20 mouse cellular contexts compared by ENCODE assay signal in the genomic region with DNA sequence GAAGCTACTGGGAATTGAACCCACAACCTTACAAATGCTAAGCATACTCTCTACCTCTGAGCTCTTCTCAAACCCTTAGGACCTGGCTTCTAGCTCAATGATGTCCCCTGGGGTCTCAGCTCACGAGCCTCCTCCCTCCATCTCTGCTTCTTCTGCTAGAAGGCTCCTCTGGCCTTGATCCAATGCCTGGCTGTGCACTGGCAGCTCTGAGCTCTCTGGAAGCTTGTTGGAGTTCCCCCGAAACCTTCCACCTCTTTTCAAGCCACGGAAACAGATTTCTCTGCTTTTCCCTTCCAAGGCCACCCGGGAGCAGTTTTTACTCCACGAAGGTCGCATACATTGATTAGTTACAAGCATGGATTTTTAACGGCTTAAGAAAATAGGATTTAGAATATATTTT.
A peak's percentile ranks its signal among the peaks of the same experiment; 100 is the strongest.
DNase-seq lines count a peak whose midpoint lies in the region; ATAC-seq and TF ChIP-seq lines count a peak whose summit lies in the region.
"Had no signal": no experiment of that assay in that cellular context is flagged by ENCODE, and none has a peak within 500 bp of the region (broad histone marks: within the 10 kb centered on the region; RNA-seq: fewer than 3 reads in every experiment).

No protein-coding gene starts in this region.

- TF ChIP-seq CTCF in midbrain, postnatal 0 days (IDR thresholded peaks at IDR 0.05): no peak

- no peak overlapping the region for H3K9ac ChIP-seq in embryonic facial prominence, embryonic 14.5 days (ENCODE audit: low read depth, low read length)
- no peak overlapping the region for H3K9ac ChIP-seq in midbrain, postnatal 0 days (replicated peaks; ENCODE audit: low read length, poor library complexity, severe bottlenecking)
- H3K9ac ChIP-seq: embryonic facial prominence, embryonic 13.5 days; forebrain, embryonic 13.5 days; heart, embryonic 13.5 days; neural tube, embryonic 12.5 days had no signal

- no peaks in the 10 kb centered on the region for H3K9me3 ChIP-seq in embryonic facial prominence, embryonic 14.5 days (ENCODE audit: control insufficient read depth, low read length)
- H3K9me3 ChIP-seq in embryonic facial prominence, embryonic 10.5 days: no peaks in the 10 kb centered on the region
- no peaks in the 10 kb centered on the region for H3K9me3 ChIP-seq in midbrain, postnatal 0 days (ENCODE audit: low read length)
- no peaks in the 10 kb centered on the region for H3K9me3 ChIP-seq in midbrain, embryonic 10.5 days (replicated peaks)
- H3K9me3 ChIP-seq: embryonic facial prominence, embryonic 13.5 days; forebrain, embryonic 13.5 days; heart, embryonic 13.5 days; hindbrain, embryonic 10.5 days; neural tube, embryonic 12.5 days had no signal

- WGBS in embryonic facial prominence, embryonic 14.5 days: 55% methylated on average over 7 of the region's 7 CpGs
- WGBS in embryonic facial prominence, embryonic 10.5 days: 85% methylated on average over 7 of the region's 7 CpGs
- 37% methylated on average over 7 of the region's 7 CpGs for WGBS in midbrain, postnatal 0 days
- WGBS in midbrain, embryonic 10.5 days: 87% methylated on average over 7 of the region's 7 CpGs

- DNase-seq in embryonic facial prominence, embryonic 14.5 days (ENCODE audit: low spot score): peak; percentile 46
- DNase-seq in embryonic facial prominence, embryonic 10.5 days (ENCODE audit: low spot score): no peak
- DNase-seq in midbrain, postnatal 0 days (ENCODE audit: low spot score): peak; percentile 77
- no peak for DNase-seq in midbrain, embryonic 10.5 days (ENCODE audit: low spot score)
- peak; percentile 52 to 62 for DNase-seq in adrenal gland, postnatal 36 days
- DNase-seq in cerebellum, postnatal 14 days: peak; percentile 90
- no peak for DNase-seq in urinary bladder, adult 2 months (ENCODE audit: low spot score)
- DNase-seq in left cerebral cortex, adult 8-10 months (ENCODE audit: low spot score in 2 of 2): no peak
- DNase-seq: B cell, adult 2 months; gastrocnemius, postnatal 25 days; kidney, adult 11 months; kidney, postnatal 25 days; lung, postnatal 4 days had no signal

- H3K27me3 ChIP-seq in embryonic facial prominence, embryonic 14.5 days (replicated peaks; ENCODE audit: control insufficient read depth, insufficient read depth, low read length): no peaks in the 10 kb centered on the region
- no peaks in the 10 kb centered on the region for H3K27me3 ChIP-seq in embryonic facial prominence, embryonic 10.5 days (replicated peaks; ENCODE audit: low read depth, poor library complexity, severe bottlenecking)
- no peaks in the 10 kb centered on the region for H3K27me3 ChIP-seq in midbrain, postnatal 0 days (ENCODE audit: insufficient read depth, low read length)
- H3K27me3 ChIP-seq in midbrain, embryonic 10.5 days (ENCODE audit: low read depth, poor library complexity, severe bottlenecking): peaks cover 27% of the 10 kb centered on the region; the same call in 1 of the 2 replicates
- H3K27me3 ChIP-seq: forebrain, embryonic 13.5 days; heart, embryonic 13.5 days; neural tube, embryonic 12.5 days had no signal

- no peak overlapping the region for H3K27ac ChIP-seq in embryonic facial prominence, embryonic 14.5 days (replicated peaks; ENCODE audit: low read depth, low read length)
- no peak overlapping the region for H3K27ac ChIP-seq in embryonic facial prominence, embryonic 10.5 days (replicated peaks)
- no peak overlapping the region for H3K27ac ChIP-seq in midbrain, postnatal 0 days (ENCODE audit: low read depth, low read length)
- no peak overlapping the region for H3K27ac ChIP-seq in midbrain, embryonic 10.5 days (replicated peaks)
- H3K27ac ChIP-seq: embryonic facial prominence, embryonic 13.5 days; forebrain, embryonic 13.5 days; heart, embryonic 13.5 days; hindbrain, embryonic 10.5 days; neural tube, embryonic 12.5 days; stomach, postnatal 0 days had no signal

- H3K36me3 ChIP-seq in embryonic facial prominence, embryonic 14.5 days (ENCODE audit: control insufficient read depth, insufficient read depth, low read length): no peaks in the 10 kb centered on the region
- H3K36me3 ChIP-seq in embryonic facial prominence, embryonic 10.5 days (replicated peaks): no peaks in the 10 kb centered on the region
- H3K36me3 ChIP-seq in midbrain, postnatal 0 days (ENCODE audit: insufficient read depth, low read length): no peaks in the 10 kb centered on the region
- H3K36me3 ChIP-seq in midbrain, embryonic 10.5 days: no peaks in the 10 kb centered on the region
- H3K36me3 ChIP-seq: embryonic facial prominence, embryonic 13.5 days; heart, embryonic 13.5 days; hindbrain, embryonic 10.5 days; neural tube, embryonic 12.5 days had no signal

- H3K4me2 ChIP-seq in embryonic facial prominence, embryonic 14.5 days (ENCODE audit: low read depth, low read length): no peak overlapping the region
- H3K4me2 ChIP-seq in midbrain, postnatal 0 days (ENCODE audit: low read depth, low read length, poor library complexity, severe bottlenecking): no peak overlapping the region
- H3K4me2 ChIP-seq: embryonic facial prominence, embryonic 13.5 days; forebrain, embryonic 13.5 days; heart, embryonic 13.5 days; neural tube, embryonic 12.5 days had no signal

- no peak for ATAC-seq in embryonic facial prominence, embryonic 14.5 days (ENCODE audit: low read depth)
- ATAC-seq in midbrain, postnatal 0 days (ENCODE audit: low FRiP score): no peak
- ATAC-seq: forebrain, embryonic 13.5 days; midbrain, embryonic 16.5 days had no signal

- H3K4me1 ChIP-seq in embryonic facial prominence, embryonic 14.5 days (ENCODE audit: control insufficient read depth, insufficient read depth, low read length): peaks cover 13% of the 10 kb centered on the region
- H3K4me1 ChIP-seq in embryonic facial prominence, embryonic 10.5 days: peaks cover 7% of the 10 kb centered on the region
- peaks cover 10% of the 10 kb centered on the region for H3K4me1 ChIP-seq in midbrain, postnatal 0 days (ENCODE audit: insufficient read depth, low read length)
- peaks cover 10% of the 10 kb centered on the region for H3K4me1 ChIP-seq in midbrain, embryonic 10.5 days

- H3K4me3 ChIP-seq in embryonic facial prominence, embryonic 14.5 days (ENCODE audit: low read depth, low read length): no peak overlapping the region
- no peak overlapping the region for H3K4me3 ChIP-seq in embryonic facial prominence, embryonic 10.5 days
- H3K4me3 ChIP-seq in midbrain, postnatal 0 days (ENCODE audit: low read depth, low read length): no peak overlapping the region
- no peak overlapping the region for H3K4me3 ChIP-seq in midbrain, embryonic 10.5 days
- H3K4me3 ChIP-seq: embryonic facial prominence, embryonic 13.5 days; forebrain, embryonic 13.5 days; heart, embryonic 13.5 days; hindbrain, embryonic 10.5 days; neural tube, embryonic 12.5 days had no signal

Comparison
In these comparisons a context has a peak if more than half of its experiments do, and no peak if none do; other contexts are left out.
1. DNase-seq: peak in embryonic facial prominence, embryonic 14.5 days (single experiment), midbrain, postnatal 0 days (single experiment), adrenal gland, postnatal 36 days (2 of 2) and cerebellum, postnatal 14 days (2 of 2); none in embryonic facial prominence, embryonic 10.5 days (single experiment), midbrain, embryonic 10.5 days (single experiment), urinary bladder, adult 2 months (single experiment) and left cerebral cortex, adult 8-10 months (0 of 2).